Mouse (Mus musculus): ENCODE data around the gene Dnm2.
"Not testable (repeated sequence)": the region's sequence is repeated elsewhere in the genome, so short reads cannot be mapped to it uniquely, and the experiment has no call there.

The Dnm2 gene

GRCm38 (mm10) chr9:21456246-21456929 is 31.7 kb downstream of the Dnm2 start:
- in situ Hi-C loops (cut with MboI) = no loop called here

GRCm38 (mm10) chr9:21456930-21457634 is 32.4 kb downstream of the Dnm2 start:
- in situ Hi-C loops (cut with MboI) = no loop called here

- in situ Hi-C loops (cut with MboI) = no loop called here
Observed at GRCm38 (mm10) chr9:21458821-21459220, 34.1 kb downstream of the Dnm2 start.

- in situ Hi-C loops (cut with MboI) = no loop called here
Observed at GRCm38 (mm10) chr9:21460400-21460940, 35.8 kb downstream of the Dnm2 start.

- in situ Hi-C loops (cut with MboI) = no loop called here
Observed at GRCm38 (mm10) chr9:21463138-21463590, 38.5 kb downstream of the Dnm2 start.

- in situ Hi-C loops (cut with MboI) = no loop called here
Observed at GRCm38 (mm10) chr9:21463766-21464564, 39.3 kb downstream of the Dnm2 start.

GRCm38 (mm10) chr9:21464565-21464928 is 39.8 kb downstream of the Dnm2 start:
- in situ Hi-C loops (cut with MboI) = not testable (repeated sequence)

- in situ Hi-C loops (cut with MboI) = no loop called here
Observed at GRCm38 (mm10) chr9:21469032-21470024, 44.6 kb downstream of the Dnm2 start.

- in situ Hi-C loops (cut with MboI) = no loop called here
Observed at GRCm38 (mm10) chr9:21472913-21473312, 48.2 kb downstream of the Dnm2 start.

GRCm38 (mm10) chr9:21477707-21478106 is 53.0 kb downstream of the Dnm2 start:
- in situ Hi-C loops (cut with MboI) = no loop called here

GRCm38 (mm10) chr9:21484065-21484464 is 59.4 kb downstream of the Dnm2 start:
- in situ Hi-C loops (cut with MboI) = no loop called here

GRCm38 (mm10) chr9:21488246-21488645 is 63.5 kb downstream of the Dnm2 start:
- in situ Hi-C loops (cut with MboI) = not testable (repeated sequence)

GRCm38 (mm10) chr9:21490696-21491095 is 66.0 kb downstream of the Dnm2 start:
- in situ Hi-C loops (cut with MboI) = no loop called here

GRCm38 (mm10) chr9:21493907-21494306 is 69.2 kb downstream of the Dnm2 start:
- in situ Hi-C loops (cut with MboI) = no loop called here

GRCm38 (mm10) chr9:21494726-21495125 is 70.0 kb downstream of the Dnm2 start:
- in situ Hi-C loops (cut with MboI) = no loop called here

GRCm38 (mm10) chr9:21496308-21497049 is 71.8 kb downstream of the Dnm2 start:
- in situ Hi-C loops (cut with MboI) = no loop called here

GRCm38 (mm10) chr9:21497050-21497542 is 72.4 kb downstream of the Dnm2 start:
- in situ Hi-C loops (cut with MboI) = no loop called here

GRCm38 (mm10) chr9:21497664-21498063 is 73.0 kb downstream of the Dnm2 start:
- in situ Hi-C loops (cut with MboI) = no loop called here

- in situ Hi-C loops (cut with MboI) = no loop called here
Observed at GRCm38 (mm10) chr9:21498284-21498902, 73.7 kb downstream of the Dnm2 start.

GRCm38 (mm10) chr9:21503352-21503751 is 78.6 kb downstream of the Dnm2 start:
- in situ Hi-C loops (cut with MboI) = no loop called here
